Mouse (Mus musculus) spleen, adult 2 months (tissue): Measurements from ENCODE around the gene Clp1.

Source experiments
- CTCF ChIP-seq: fragments of 200-500 bp; IDR thresholded peaks from 2 replicates; pipeline ENCODE4 v1.5.1; 2011; ENCODE audit warnings: mild to moderate bottlenecking, inconsistent platforms; ENCODE audit not compliant: insufficient read depth, insufficient read length, insufficient replicate concordance; ENCODE audit errors: extremely low read depth
- POLR2A ChIP-seq: fragments of 200-500 bp; IDR thresholded peaks from 2 replicates; pipeline ENCODE4 v1.6.1; 2011; ENCODE audit warnings: low read depth, low read length, inconsistent platforms

DNA sequence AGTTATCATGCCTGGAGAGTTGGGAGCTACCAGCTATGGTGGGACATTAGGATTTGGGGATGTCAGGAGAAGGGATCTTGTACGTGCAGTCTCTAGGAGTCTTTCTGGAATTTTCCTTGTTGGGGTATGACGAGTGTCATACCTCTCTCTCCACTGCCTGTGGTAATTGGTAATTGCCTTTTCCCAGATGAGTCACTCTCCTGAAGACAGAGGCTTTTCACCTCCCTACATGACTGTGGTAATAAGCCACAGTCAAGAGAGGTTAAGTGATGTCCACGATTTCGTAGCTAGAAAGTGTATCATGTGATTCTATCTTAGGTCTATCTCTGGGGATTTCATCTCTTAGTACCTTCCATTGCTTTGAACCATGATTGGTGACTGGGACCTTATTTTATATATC is 45.3 kb upstream of the Clp1 start:
- no peak for TF ChIP-seq CTCF
- TF ChIP-seq POLR2A, result no peak
